Mouse (Mus musculus): ENCODE results near the gene Cldn6. TPM values are rescaled to one million over a fixed set of nuclear protein-coding genes. Genes with fewer than 3 reads are reported as not detected.

Cldn6 gene
- polyA plus RNA-seq, 1 experiment from 2014 or later, result 2.3 TPM

DNA sequence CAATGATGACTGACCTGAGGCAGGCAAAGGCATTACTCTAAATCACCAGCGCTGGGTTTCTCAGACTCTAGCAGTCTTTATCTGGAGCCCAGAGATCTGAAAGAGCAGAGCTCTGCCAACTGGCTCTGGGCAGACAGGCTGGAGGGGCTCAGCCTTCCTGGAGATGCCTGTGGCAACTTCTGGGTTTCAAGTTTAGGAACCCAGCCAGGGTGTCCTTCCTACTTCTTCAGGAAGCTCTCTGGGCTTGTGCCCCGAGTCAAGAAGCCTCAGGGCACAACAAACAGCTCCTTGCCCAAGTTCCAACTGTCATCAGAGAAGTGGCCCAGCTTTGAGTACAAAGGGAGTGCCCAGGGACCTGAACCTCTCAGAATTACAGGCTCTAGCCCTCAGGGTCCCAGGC is 24.6 kb upstream of the Cldn6 start:
- 67% methylated on average over 2 of the region's 2 CpGs for WGBS
- H3K4me2 ChIP-seq, result no peak overlapping the region
- no peak overlapping the region for H3K27ac ChIP-seq (ENCODE audit: low read depth, low read length)
- no peaks in the 10 kb centered on the region; the same call in 1 of the 2 replicates for H3K27me3 ChIP-seq (ENCODE audit: control insufficient read depth, insufficient read depth, low read length)
- no peak for ATAC-seq (ENCODE audit: low FRiP score)
- no peak for DNase-seq (ENCODE audit: low spot score, missing footprints)
- no peak overlapping the region for H3K9ac ChIP-seq (ENCODE audit: low read length)
- H3K4me3 ChIP-seq (ENCODE audit: low read depth, low read length), result no peak overlapping the region
- H3K36me3 ChIP-seq (ENCODE audit: control insufficient read depth, insufficient read depth, low read length), result no peaks in the 10 kb centered on the region
- no peaks in the 10 kb centered on the region for H3K9me3 ChIP-seq (ENCODE audit: control insufficient read depth, low read length)
- no peaks in the 10 kb centered on the region for H3K4me1 ChIP-seq (ENCODE audit: control insufficient read depth, insufficient read depth, low read length)

DNA sequence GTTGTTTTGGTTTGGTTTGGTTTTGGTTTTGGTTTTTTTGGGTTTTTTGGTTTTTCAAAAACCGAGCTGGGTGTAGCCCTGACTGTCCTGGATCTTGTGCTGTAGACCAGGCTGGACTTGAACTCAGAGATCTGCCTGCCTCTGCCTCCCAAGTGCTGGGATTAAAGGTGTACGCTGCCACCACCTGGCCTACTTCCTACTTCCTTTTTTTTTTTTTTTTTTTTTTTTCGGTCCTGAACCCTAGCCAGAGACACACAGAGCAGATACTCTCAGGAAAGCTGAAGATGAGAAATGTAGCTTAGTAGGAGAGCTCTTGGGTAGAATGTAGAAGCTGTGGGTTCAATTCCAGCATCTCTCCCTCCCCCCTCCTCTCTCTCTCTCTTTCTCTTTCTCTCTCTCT is 20.6 kb upstream of the Cldn6 start:
- H3K27me3 ChIP-seq (ENCODE audit: control insufficient read depth, insufficient read depth, low read length), result peaks cover 24% of the 10 kb centered on the region
- 90% methylated on average over 3 of the region's 3 CpGs for WGBS
- ATAC-seq (ENCODE audit: low FRiP score), result no peak

DNA sequence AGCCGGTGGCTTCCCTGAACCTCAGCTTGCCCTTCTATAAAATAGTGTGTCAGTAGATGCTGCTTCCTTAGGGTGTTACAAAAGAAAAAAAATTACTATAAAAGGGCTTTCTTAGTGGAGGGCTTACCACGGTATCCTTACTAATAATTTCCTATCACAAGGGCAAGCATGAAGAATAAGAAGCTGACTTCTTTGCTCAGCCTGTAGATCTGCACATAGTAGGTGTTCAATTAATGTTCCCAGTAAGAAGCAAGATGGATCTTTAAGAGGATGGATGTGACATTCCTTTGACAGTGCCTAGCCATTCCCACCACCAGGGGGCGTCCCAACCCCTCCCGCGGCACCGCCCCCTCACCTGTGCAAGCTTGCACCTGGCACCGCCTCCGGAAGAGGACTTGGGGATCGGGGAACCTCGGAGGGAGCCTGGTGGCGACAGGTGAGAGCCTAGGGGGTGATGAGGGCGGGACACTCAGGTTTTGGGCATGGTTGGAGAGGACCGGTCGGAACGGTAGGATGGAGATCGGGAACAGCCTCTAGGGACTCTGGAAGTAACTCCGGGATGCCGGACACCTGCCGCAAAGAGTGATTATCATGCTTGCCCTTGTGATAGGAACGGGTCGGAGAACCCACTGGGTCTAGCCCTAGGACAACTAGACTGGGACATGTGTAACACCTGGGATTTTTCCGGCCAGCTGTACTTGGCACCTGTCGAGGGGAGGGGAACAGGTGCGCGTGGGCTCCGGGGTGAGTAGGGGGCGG is 18.8 kb upstream of the Cldn6 start, which contains the start of gene Bicdl2:
Gene Bicdl2 (plus strand): TSS at position 390 of the 759 bp plus-strand sequence.
- H3K27ac ChIP-seq (ENCODE audit: low read depth, low read length), result no peak within 1 kb of the TSS
- no peaks in the 10 kb centered on the region for H3K36me3 ChIP-seq (ENCODE audit: control insufficient read depth, insufficient read depth, low read length)
- no peak within 1 kb of the TSS for H3K9ac ChIP-seq (ENCODE audit: low read length)
- H3K4me3 ChIP-seq (ENCODE audit: low read depth, low read length), result no peak within 1 kb of the TSS
- H3K27me3 ChIP-seq (ENCODE audit: control insufficient read depth, insufficient read depth, low read length), result peaks cover 24% of the 10 kb centered on the region
- H3K9me3 ChIP-seq (ENCODE audit: control insufficient read depth, low read length), result no peaks in the 10 kb centered on the region
- WGBS, result 8% methylated on average over 27 of the region's 27 CpGs
- ATAC-seq (ENCODE audit: low FRiP score) (no peak), DNase-seq (ENCODE audit: low spot score, missing footprints) (no peak)
- H3K4me2 ChIP-seq, result no peak within 1 kb of the TSS
- no peaks in the 10 kb centered on the region for H3K4me1 ChIP-seq (ENCODE audit: control insufficient read depth, insufficient read depth, low read length)

More for the DNA sequence above, 20.6 kb upstream of the Cldn6 start:
- Histone ChIP-seq H3K4me2 (no peak overlapping the region), H3K36me3 (ENCODE audit: control insufficient read depth, insufficient read depth, low read length) (no peaks in the 10 kb centered on the region), H3K4me1 (ENCODE audit: control insufficient read depth, insufficient read depth, low read length) (no peaks in the 10 kb centered on the region), H3K9ac (ENCODE audit: low read length) (no peak overlapping the region), H3K4me3 (ENCODE audit: low read depth, low read length) (no peak overlapping the region), H3K27ac (ENCODE audit: low read depth, low read length) (no peak overlapping the region), H3K9me3 (ENCODE audit: control insufficient read depth, low read length) (no peaks in the 10 kb centered on the region)
- DNase-seq (ENCODE audit: low spot score, missing footprints), result no peak

DNA sequence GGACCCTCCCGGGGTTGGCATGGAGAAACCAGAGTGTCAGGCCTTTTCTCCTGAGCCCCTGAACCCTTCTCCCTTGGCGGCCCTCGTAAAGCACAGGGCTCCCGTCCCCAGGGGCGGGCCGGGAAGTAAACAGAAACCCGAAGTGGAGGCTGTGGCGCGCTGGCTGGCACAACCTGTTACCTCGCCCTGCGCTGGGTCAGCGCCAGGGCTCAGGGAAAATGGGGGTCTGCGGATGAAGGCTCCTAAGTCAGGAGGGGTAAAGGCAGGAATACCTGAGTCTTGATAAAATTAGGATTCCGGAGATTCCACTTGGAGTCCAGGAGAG is 18.2 kb upstream of the Cldn6 start:
- WGBS, result 6% methylated on average over 14 of the region's 14 CpGs
- peaks cover 24% of the 10 kb centered on the region for H3K27me3 ChIP-seq (ENCODE audit: control insufficient read depth, insufficient read depth, low read length)
- DNase-seq (ENCODE audit: low spot score, missing footprints), result no peak
- no peak for ATAC-seq (ENCODE audit: low FRiP score)
- H3K27ac ChIP-seq (ENCODE audit: low read depth, low read length), result no peak overlapping the region
- H3K36me3 ChIP-seq (ENCODE audit: control insufficient read depth, insufficient read depth, low read length), result no peaks in the 10 kb centered on the region
- no peaks in the 10 kb centered on the region for H3K4me1 ChIP-seq (ENCODE audit: control insufficient read depth, insufficient read depth, low read length)
- no peak overlapping the region for H3K9ac ChIP-seq (ENCODE audit: low read length)
- H3K9me3 ChIP-seq (ENCODE audit: control insufficient read depth, low read length), result no peaks in the 10 kb centered on the region
- H3K4me2 ChIP-seq, result no peak overlapping the region
- H3K4me3 ChIP-seq (ENCODE audit: low read depth, low read length), result no peak overlapping the region

DNA sequence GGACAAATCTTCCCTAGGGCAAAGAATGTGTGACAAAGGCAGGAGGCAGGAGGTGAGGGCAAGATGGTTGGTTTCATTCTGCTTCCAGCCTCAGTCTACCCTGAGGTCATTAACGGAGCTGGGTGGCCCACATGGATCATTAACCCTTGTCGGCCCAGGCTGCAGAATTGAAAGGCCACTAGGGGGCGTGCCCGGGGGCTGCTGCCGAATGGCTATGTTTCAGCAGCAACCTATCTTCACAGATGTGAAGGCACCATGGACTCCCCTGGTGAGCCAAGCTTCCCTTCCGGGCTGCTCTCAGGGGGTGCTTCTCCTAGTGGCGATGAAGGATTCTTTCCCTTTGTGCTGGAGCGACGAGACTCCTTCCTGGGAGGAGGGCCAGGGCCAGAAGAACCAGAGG is 17.5 kb upstream of the Cldn6 start:
- DNase-seq (ENCODE audit: low spot score, missing footprints), result peak; percentile 87

DNA sequence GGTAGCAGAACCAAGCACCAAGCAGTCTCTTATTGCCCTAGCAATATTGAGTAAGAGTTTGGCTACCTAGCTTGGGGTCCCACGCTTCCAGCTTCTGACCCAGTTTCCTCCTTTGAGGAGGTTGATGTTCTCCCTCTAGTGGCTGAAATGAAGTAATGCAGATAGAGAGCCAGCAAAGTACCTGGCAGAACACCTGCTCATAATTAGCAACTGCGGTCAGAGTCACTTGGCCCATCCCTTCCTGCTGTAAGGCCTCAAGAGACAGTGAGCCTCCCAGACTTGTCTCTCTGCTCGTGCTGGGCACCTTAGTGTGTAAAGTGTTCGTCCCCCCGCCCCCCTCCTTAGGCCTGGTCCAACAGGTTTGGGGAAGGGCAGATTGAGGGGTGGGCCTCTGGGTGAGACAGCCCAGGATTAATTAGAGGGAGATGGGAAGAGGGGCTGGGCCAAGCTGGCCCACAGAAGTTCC is 14.5 kb upstream of the Cldn6 start:
- no peaks in the 10 kb centered on the region for H3K4me1 ChIP-seq (ENCODE audit: control insufficient read depth, insufficient read depth, low read length)
- no peak overlapping the region for H3K4me2 ChIP-seq
- H3K9ac ChIP-seq (ENCODE audit: low read length), result no peak overlapping the region
- no peak overlapping the region for H3K4me3 ChIP-seq (ENCODE audit: low read depth, low read length)
- H3K27me3 ChIP-seq (ENCODE audit: control insufficient read depth, insufficient read depth, low read length), result peaks cover 23% of the 10 kb centered on the region
- no peaks in the 10 kb centered on the region for H3K9me3 ChIP-seq (ENCODE audit: control insufficient read depth, low read length)
- ATAC-seq (ENCODE audit: low FRiP score), result peak; percentile 45
- 18% methylated on average over 5 of the region's 5 CpGs for WGBS
- peak; percentile 85 for DNase-seq (ENCODE audit: low spot score, missing footprints)
- no peak overlapping the region for H3K27ac ChIP-seq (ENCODE audit: low read depth, low read length)
- no peaks in the 10 kb centered on the region; the same call in 1 of the 2 replicates for H3K36me3 ChIP-seq (ENCODE audit: control insufficient read depth, insufficient read depth, low read length)

More for the DNA sequence above, 17.5 kb upstream of the Cldn6 start:
- no peak overlapping the region for H3K4me2 ChIP-seq
- no peaks in the 10 kb centered on the region for H3K36me3 ChIP-seq (ENCODE audit: control insufficient read depth, insufficient read depth, low read length)
- H3K9me3 ChIP-seq (ENCODE audit: control insufficient read depth, low read length), result no peaks in the 10 kb centered on the region
- no peaks in the 10 kb centered on the region for H3K4me1 ChIP-seq (ENCODE audit: control insufficient read depth, insufficient read depth, low read length)
- peaks cover 24% of the 10 kb centered on the region for H3K27me3 ChIP-seq (ENCODE audit: control insufficient read depth, insufficient read depth, low read length)
- no peak for ATAC-seq (ENCODE audit: low FRiP score)
- no peak overlapping the region for H3K27ac ChIP-seq (ENCODE audit: low read depth, low read length)
- no peak overlapping the region for H3K9ac ChIP-seq (ENCODE audit: low read length)
- WGBS, result 2% methylated on average over 9 of the region's 9 CpGs
- no peak overlapping the region for H3K4me3 ChIP-seq (ENCODE audit: low read depth, low read length)

DNA sequence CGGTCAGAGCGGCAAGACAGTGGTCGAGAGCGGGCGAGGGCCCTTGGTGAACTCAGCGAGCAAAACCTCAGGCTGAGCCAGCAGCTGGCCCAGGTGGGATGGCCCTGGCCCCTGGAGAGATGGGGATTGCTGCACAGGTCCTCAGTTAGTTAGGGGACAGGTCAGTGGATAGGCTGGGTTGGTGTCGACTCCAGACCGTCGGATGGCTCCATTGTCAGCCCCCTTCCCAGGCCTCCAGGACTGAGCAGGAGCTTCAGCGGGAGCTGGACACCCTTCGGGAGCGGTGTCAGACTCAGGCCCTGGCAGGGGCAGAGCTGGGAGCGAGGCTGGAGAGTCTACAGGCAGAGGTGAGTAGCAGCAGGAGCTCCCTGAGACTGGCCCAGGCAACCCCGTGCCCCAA is 13.5 kb upstream of the Cldn6 start:
- Histone ChIP-seq H3K9ac (ENCODE audit: low read length) (no peak overlapping the region), H3K27ac (ENCODE audit: low read depth, low read length) (no peak overlapping the region), H3K9me3 (ENCODE audit: control insufficient read depth, low read length) (no peaks in the 10 kb centered on the region), H3K4me2 (no peak overlapping the region), H3K36me3 (ENCODE audit: control insufficient read depth, insufficient read depth, low read length) (no peaks in the 10 kb centered on the region; the same call in 1 of the 2 replicates), H3K4me3 (ENCODE audit: low read depth, low read length) (no peak overlapping the region), H3K4me1 (ENCODE audit: control insufficient read depth, insufficient read depth, low read length) (no peaks in the 10 kb centered on the region), H3K27me3 (ENCODE audit: control insufficient read depth, insufficient read depth, low read length) (peaks cover 14% of the 10 kb centered on the region)
- 78% methylated on average over 14 of the region's 14 CpGs for WGBS
- ATAC-seq (ENCODE audit: low FRiP score), result no peak
- no peak for DNase-seq (ENCODE audit: low spot score, missing footprints)

DNA sequence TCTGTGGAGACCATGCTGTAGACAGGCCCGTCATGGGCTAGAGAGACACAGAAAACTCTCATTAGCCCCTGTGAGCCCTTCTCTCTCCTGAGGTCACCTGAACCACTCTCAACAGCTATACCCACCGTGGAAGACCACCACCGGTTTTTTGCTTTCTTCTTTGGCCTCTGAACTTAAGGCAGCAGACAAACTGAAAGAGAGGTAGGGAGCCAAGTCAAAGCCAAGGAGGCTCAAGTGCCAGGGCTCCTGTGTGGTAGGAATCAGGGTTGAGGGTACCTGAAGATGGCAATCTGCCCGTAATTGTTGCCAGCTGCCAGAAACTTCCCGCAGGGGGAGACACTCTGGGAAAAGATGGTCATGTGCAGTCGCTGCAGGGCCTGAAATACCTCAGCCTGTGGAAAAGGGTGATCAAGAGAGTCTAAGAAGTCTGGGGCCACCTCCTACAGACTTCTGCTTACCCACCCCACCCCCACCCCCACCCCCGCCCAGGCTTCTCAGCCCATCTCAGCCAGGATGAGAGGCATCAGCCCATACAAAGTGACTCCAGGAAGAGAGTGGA is 8.5 kb upstream of the Cldn6 start:
- H3K27me3 ChIP-seq (ENCODE audit: control insufficient read depth, insufficient read depth, low read length), result peaks cover 9% of the 10 kb centered on the region
- DNase-seq (ENCODE audit: low spot score, missing footprints) (no peak), ATAC-seq (ENCODE audit: low FRiP score) (no peak)
- H3K9me3 ChIP-seq (ENCODE audit: control insufficient read depth, low read length), result no peaks in the 10 kb centered on the region
- H3K9ac ChIP-seq (ENCODE audit: low read length), result no peak overlapping the region
- H3K27ac ChIP-seq (ENCODE audit: low read depth, low read length), result no peak overlapping the region
- no peak overlapping the region for H3K4me2 ChIP-seq
- H3K4me1 ChIP-seq (ENCODE audit: control insufficient read depth, insufficient read depth, low read length), result peaks cover 8% of the 10 kb centered on the region
- no peaks in the 10 kb centered on the region; the same call in 1 of the 2 replicates for H3K36me3 ChIP-seq (ENCODE audit: control insufficient read depth, insufficient read depth, low read length)
- no peak overlapping the region for H3K4me3 ChIP-seq (ENCODE audit: low read depth, low read length)
- 89% methylated on average over 7 of the region's 7 CpGs for WGBS

DNA sequence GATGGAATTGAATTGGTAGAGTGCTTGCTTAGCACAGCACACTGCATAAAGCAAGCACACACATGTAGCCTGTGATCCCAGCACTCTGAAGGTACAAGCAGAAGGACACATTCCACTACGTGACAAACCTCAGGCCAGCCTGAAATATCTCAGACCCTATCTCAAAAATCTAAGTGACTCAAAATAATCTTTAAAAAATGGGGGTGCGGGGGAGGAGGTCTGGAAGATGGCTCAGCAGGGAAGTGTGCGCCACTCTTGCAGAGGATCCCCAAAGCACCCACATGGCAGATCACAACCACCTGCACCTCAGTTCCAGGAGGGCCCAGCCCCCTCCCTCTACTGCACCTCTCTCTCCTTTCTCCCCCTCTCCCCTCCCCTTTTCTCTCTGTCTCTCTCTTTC is 7.5 kb upstream of the Cldn6 start:
- WGBS, result 88% methylated on average over 3 of the region's 3 CpGs
- Histone ChIP-seq H3K4me1 (ENCODE audit: control insufficient read depth, insufficient read depth, low read length) (peaks cover 15% of the 10 kb centered on the region), H3K27me3 (ENCODE audit: control insufficient read depth, insufficient read depth, low read length) (peaks cover 18% of the 10 kb centered on the region), H3K9me3 (ENCODE audit: control insufficient read depth, low read length) (no peaks in the 10 kb centered on the region), H3K4me3 (ENCODE audit: low read depth, low read length) (no peak overlapping the region), H3K4me2 (no peak overlapping the region), H3K27ac (ENCODE audit: low read depth, low read length) (no peak overlapping the region), H3K36me3 (ENCODE audit: control insufficient read depth, insufficient read depth, low read length) (no peaks in the 10 kb centered on the region; the same call in 1 of the 2 replicates), H3K9ac (ENCODE audit: low read length) (no peak overlapping the region)
- DNase-seq (ENCODE audit: low spot score, missing footprints) (no peak), ATAC-seq (ENCODE audit: low FRiP score) (no peak)
